Mouse (Mus musculus) layer of hippocampus, adult 11-12 months (tissue): Measurements from ENCODE around the gene Nrde2.
"Not testable (repeated sequence)": the region's sequence is repeated elsewhere in the genome, so short reads cannot be mapped to it uniquely, and the experiment has no call there.

Experiments used
- DNase-seq: peaks from one replicate; pipeline ENCODE4 v3.0.0; 2022; ENCODE audit warnings: low spot score

Nrde2 gene

GRCm38 (mm10) chr12:100159261-100159975 is at the start of gene Nrde2:
TSS of gene Nrde2 (minus strand) at chr12:100159653.
- peak; percentile 94 for DNase-seq

DNA sequence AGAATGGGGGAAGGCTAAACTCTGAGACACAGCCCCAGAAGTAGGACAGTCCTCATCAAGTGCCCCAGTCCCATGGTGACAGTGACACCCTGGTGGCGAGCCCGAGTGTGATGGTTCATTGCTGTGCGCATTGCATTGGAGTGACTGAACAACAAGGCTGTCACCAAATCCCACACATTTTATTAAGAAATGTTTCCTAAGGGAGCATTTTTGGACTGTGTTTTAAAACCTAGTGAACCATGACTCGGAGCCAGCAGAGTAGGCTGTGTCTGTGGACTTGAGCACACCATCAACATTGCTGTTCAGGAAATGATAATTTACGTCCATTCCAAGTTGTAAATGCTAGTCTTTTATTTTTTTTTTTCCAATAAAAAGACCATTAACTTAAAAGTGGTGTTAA is 47.5 kb upstream of the Nrde2 start:
- DNase-seq, result no peak

DNA sequence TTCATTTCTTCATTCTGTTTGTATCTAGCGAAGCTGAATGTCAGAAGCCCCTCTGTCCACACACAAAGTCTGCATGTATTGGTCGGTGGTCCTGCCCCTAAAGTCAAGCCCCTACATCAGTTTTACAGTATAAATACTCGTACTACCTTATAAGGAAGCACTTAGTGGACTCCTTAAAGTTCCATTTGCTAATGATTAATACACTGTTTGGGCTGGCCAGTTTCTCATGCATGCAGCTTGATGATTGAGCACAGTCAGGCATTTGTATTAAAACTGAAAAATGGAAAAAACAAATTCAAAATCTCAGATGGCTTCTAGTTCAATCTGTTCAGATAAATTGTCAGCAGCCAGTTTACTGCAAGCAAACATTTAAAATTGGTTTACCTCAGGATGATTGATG is 47.1 kb upstream of the Nrde2 start:
- DNase-seq, result no peak

GRCm38 (mm10) chr12:100205156-100205555 is 45.7 kb upstream of the Nrde2 start:
- DNase-seq, result no peak

GRCm38 (mm10) chr12:100203759-100204158 is 44.3 kb upstream of the Nrde2 start:
- peak; percentile 4 for DNase-seq

DNA sequence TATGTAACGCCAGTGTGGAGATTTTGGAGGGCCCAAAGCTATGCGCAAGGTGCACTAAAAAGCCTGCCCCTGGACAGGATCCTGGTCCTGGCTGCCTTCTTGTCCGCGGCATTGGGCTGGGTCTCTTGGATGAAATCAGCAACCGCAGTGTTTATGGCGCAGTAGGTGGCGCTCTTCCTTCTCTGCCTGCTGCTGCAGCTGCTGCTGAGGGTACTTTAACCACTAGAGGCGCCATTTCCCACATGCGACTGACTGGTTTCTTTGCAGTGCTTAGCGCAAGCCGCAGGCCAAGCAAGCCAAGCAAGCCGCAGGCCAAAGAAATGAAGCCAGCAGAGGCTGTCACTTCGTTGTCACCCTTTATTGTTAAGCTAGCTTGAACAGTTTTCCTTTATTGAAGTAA is 42.4 kb upstream of the Nrde2 start:
- peak; percentile 98 for DNase-seq

GRCm38 (mm10) chr12:100201363-100201711 is 41.9 kb upstream of the Nrde2 start:
- DNase-seq, result no peak

- DNase-seq, result peak; percentile 38
Measured at GRCm38 (mm10) chr12:100200645-100201362, 41.4 kb upstream of the Nrde2 start.

- peak; percentile 76 for DNase-seq
Measured at GRCm38 (mm10) chr12:100199891-100200644, 40.6 kb upstream of the Nrde2 start.

DNA sequence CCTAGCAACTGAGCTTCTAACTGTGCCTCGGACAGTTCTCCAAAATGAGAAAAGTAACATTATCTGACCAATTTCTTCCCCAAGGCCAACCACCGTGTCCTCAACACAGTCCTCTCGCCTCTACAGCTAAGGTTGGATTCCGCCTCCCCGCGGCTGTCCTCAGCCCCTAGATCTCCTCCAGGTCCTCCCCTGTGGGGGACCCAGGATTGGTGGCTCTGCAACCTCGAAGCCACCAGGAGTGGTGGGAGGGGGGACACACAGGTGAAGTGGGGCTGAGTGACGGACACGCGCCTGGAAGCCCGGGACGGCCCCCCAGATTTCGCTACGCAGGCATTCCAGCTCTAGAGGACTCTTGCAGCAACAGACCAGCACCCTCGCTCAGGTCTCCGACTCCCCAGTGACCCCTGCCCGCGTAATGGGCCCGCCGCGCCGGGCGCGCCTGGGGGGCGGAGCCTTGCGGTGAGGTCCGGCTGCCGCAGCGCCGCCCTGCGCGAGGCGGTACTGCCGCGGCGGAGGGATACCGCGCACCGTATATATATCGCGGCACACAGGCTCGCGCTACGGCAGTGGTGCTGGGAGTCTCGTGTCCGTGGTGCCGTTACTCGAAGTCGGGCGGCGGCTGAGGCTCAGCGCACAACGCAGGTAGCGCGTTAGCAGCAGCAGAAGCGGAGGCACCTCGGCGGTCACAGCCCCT is 39.7 kb upstream of the Nrde2 start, which contains the start of gene Calm1:
TSS of gene Calm1 (plus strand) at position 469 of the 694 bp plus-strand sequence.
- DNase-seq, result peak; percentile 92

DNA sequence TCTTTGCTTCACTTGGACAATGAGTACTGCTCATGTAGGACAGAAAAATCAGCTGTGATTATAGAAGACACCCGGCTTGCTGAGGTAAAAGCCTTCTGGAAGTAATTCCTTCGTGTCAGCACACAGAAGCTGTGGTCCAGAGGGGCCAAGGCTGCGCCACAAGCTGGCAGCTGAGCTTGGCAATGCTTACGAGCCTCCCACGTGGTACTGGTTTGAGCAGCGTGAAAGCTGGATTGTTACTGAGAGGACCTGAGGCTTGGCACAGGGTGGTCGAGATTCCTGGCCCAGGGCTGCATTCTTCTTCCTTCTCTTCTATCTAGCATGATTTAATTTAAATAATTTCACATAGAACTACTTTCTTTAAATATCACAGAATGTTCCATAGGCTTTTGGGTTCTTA is 37.3 kb upstream of the Nrde2 start:
- peak; percentile 21 for DNase-seq

DNA sequence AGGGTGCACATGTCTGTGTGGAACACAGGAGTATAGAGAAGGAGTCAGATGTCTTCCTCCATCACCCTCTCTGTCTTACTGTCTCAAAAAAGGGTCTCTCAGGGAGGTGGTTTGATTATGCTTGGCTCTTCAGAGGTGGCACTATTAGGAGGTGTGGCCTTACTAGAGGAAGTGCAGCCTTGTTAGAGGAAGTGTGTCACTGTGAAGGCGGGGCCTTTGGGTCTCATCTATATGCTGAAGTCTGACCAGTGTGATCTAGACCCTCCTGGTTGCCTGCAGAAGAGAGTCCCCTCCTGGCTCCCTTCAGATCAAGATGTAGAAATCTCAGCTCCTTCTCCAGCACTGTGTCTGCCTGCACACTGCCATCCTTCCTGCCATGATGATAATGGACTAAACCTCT is 34.7 kb upstream of the Nrde2 start:
- DNase-seq, result no peak

DNA sequence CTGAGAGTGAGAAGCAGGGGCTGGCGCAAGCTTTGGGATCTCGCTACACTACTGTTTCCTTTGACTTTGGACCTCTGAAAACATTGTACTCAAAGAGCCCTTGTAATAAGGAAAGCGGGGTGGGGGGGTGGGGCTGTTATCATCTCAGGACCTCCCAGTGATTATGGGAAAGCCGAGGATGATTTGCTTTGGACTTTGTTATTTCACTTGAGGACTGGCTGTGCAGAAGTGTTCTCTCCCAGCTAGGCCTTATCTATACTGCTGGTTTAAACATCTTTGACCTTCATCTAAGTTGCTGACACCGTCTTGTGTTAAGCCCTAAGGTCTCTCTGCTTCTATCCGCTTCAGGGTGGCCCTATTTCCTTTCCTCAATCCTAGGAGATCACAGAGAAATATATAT is 31.3 kb upstream of the Nrde2 start:
- no peak for DNase-seq

DNA sequence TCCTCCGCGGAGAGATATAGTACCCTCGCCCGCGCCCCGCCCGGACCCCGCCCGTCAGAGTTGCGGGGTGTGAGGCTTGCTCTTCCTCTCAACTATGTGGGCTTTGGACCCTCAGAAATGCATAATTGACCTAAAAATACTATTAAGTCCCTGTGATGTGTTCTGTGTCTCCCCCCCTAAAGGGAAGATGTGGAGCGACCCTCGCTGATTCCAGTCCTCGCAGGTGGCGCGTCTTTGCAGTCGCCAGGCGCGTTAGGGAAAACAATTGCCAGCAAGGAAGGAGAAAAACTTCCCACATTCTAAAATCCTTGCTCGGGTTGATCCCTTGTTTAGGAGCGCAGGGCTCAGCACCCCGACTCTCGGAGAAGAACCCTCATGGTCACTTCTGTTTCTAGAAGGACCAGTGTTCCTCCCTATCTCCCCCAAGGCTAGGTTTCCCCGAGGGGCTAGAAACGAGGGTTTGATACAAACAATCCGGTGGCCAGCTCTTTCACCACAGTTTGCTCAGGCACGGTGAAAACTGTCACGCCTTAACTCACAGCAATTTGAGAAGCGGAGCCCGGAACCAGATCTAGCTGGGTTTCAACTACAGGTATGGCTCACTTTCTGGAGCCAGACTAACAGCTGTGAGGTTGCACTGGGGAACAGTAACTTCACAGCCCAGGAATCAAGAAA is 28.4 kb upstream of the Nrde2 start:
- DNase-seq, result peak; percentile 29

- peak; percentile 99 for DNase-seq
Measured at GRCm38 (mm10) chr12:100187013-100187755, 27.7 kb upstream of the Nrde2 start.

DNA sequence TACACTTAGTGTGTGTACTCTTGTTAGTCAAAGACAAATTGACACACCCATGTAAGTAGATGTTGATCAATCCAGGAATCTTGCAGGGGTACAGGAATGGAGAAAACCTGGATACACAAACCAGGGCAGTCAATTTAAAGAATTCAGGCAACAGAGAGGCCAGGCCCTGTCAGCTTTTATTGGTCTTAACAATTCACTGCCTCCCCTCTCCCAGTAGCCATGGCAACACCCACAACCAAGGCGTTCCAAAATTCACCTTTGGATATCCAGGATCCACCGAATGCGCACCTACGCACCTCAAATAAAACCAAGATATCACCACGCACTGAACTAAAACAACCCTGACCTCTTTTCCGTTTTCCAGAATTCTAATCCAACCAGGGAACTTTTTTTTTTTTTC is 26.9 kb upstream of the Nrde2 start:
- peak; percentile 46 for DNase-seq

- no peak for DNase-seq
Measured at GRCm38 (mm10) chr12:100185897-100186296, 26.4 kb upstream of the Nrde2 start.

- DNase-seq, result not testable (repeated sequence)
Measured at GRCm38 (mm10) chr12:100184976-100185375, 25.5 kb upstream of the Nrde2 start.

- DNase-seq, result peak; percentile 24
Measured at GRCm38 (mm10) chr12:100183970-100184369, 24.5 kb upstream of the Nrde2 start.

DNA sequence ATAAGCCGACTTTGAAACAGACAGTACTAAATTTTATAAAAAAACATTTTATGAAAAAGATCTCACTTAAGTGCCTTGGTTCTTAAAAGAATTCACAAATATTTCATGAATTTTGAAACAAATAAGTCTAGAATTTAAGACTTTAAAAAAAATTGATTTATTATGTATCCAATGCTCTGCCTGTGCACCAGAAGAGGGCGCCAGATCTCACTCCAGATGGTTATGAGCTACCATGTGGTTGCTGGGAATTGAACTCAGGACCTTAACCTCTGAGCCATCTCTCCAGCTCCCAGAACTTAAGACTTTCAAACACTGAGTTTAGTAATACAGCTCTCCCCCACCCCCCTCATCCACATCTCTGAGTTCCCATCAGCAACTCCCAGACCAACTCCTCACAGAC is 23.2 kb upstream of the Nrde2 start:
- DNase-seq, result no peak

DNA sequence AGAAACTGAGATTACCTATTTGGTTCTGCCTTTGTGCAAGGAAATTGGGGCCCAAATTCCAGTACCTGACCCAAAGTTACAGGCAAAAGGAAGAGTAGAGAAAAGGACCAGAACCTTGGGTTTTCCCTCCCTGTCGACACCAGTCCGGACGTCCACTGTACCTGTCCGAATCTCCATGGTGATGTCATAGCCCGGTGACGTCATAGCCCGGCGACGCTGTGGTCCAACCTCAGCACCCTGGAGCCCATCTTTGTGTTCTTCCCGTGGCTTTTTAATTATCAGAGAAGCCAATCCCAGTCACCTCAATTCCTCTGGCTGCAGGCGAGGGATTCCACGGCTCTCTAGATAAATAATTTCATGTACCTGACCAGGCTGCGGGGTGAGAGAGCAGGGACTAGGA is 21.3 kb upstream of the Nrde2 start:
- no peak for DNase-seq
